Mouse (Mus musculus): Measurements from ENCODE around the gene Mettl27.

- TF ChIP-seq CTCF (IDR thresholded peaks at IDR 0.05; ENCODE audit: control insufficient read depth, insufficient read depth, insufficient replicate concordance, low read depth, low read length) (no peak), POLR2A (IDR thresholded peaks at IDR 0.05; ENCODE audit: control insufficient read depth, low read depth, low read length) (no peak)
Observed at GRCm38 (mm10) chr5:134967164-134967944, 35.2 kb downstream of the Mettl27 start.
